Mouse (Mus musculus) left cerebral cortex, postnatal 25 days (tissue): Measurements from ENCODE around the gene Tril. TPM values are rescaled to one million over a fixed set of nuclear protein-coding genes. Genes with fewer than 3 reads are reported as not detected.

Experiments
- DNase-seq, 2 experiments: peaks; one replicate each; pipeline ENCODE4 v3.0.0; 2022; ENCODE audit warnings: low spot score in 2 of 2, mixed read lengths in 1 of 2
- intact Hi-C: fragments of 180-260 bp; cut with DNase I; formaldehyde crosslinking; loops from one replicate; pipeline ENCODE4 v1.15.1; 2025
- total RNA-seq, 2 experiments: library from RNA; stranded (reverse); gene quantifications; 2 replicates each; pipeline ENCODE4 v1.2.3; 2021

Gene Tril
- total RNA-seq, 2 experiments from 2014 or later, result 32.1 to 34.4 TPM

- DNase-seq, result no peak
- intact Hi-C loops, result no loop called here
Measured at GRCm38 (mm10) chr6:53808801-53809200, 11.8 kb downstream of the Tril start.

DNA sequence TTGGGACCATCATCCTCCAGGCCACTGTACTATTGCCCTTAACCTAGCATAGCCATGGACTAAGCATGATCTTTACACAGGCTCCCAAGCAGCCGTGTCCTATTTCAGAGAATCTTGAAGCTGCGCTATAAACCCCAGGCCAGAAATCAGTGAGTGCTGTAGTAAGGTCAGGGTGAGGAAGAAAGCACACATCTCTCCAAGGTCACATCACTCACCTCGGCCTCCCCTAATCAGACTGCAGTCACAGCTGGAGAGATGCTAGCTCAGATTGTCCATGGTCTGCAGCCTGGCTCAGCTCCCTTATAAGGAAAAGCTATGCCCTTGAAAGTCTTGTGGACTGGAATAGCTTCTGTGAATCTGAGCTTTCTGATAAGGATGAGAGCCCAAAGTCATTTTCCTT is 13.4 kb downstream of the Tril start:
- intact Hi-C loops, result no loop called here
- DNase-seq, result no peak

GRCm38 (mm10) chr6:53806591-53807023 is 14.0 kb downstream of the Tril start:
- no peak for DNase-seq
- intact Hi-C loops, result no loop called here

GRCm38 (mm10) chr6:53806021-53806420 is 14.6 kb downstream of the Tril start:
- no peak for DNase-seq
- intact Hi-C loops, result no loop called here

DNA sequence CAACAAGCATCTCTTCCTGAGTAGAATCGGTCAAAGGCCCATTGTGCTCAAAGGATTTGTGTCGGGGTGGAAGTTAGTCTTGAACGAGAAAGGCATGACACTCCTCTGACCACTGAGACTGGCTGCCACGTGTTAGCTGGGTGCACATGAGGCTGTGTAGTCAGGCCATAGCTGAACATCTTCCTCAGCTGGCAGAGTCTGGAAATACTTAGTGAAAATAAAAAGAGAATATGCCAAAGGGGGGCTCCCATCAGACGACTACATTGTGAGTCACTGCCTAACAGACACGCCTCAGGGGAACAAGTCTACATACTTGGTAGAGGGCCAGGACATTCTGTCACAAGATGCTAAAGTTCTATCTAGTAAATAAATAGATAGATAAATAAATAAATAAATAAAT is 16.5 kb downstream of the Tril start:
- no peak for DNase-seq
- intact Hi-C loops, result no loop called here

DNA sequence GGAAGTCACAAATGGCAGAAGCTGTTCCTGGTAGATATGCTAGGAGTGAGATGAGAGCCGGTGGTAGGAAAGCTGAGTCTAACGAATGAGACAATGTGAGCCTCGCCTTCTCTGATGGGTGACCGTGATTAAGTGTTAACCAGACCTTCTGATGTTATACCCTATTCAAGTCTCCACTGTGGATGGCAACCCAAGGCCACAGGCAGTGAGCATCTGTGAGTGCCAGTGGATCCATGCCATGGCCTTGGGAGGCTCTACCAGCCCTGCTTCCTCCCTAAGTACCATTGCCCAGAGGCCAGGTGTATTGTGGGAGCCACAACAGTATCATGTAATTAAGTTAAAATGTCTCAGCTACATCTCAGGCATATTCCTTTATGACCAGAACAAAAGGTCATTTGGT is 17.1 kb downstream of the Tril start:
- no peak for DNase-seq
- intact Hi-C loops, result no loop called here

DNA sequence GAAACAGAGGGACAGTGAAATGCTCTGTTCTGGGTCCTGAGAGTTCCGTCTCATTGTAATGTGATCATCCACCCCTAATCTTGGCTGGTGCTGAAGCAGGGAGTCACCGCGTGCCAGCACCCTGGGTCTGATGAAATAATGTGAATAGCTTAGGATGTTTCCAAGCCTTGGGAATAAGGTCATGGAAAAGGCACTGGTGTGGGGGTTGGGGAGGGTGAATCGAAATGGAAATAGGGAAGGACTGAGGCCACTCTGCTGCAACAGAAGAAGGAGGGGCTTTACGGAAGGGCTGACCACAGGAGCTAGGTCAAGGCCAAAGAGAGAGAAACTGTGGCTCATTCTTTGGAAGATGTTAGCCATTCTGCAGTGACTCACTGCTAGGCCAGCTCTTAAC is 18.7 kb downstream of the Tril start:
- DNase-seq, result peak in 1 of 2 experiments; percentile 50
- intact Hi-C loops, result no loop called here

- DNase-seq, result peak in 1 of 2 experiments; percentile 55
- intact Hi-C loops, result no loop called here
Measured at GRCm38 (mm10) chr6:53801269-53801892, 19.2 kb downstream of the Tril start.

DNA sequence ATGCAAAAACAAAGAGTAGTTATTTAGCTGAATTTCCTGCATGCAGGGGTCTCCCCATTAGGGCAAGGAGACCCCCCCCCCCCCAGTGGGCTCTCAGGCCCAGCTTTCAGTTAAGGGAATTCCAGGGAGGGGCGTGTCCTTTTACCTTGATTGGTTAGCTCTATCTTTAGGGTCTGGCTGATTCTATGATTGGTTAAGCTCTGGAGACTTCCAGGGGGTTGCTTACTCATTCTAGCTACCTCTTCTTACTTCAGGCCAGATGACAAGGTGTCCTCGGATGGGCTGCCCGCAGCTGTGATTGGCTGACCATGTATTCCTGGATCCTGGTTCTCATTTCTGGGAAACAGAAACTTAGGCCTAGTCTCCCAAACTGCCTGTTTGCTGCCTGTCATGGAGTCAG is 21.8 kb downstream of the Tril start:
- intact Hi-C loops, result loop anchor here (5.0 kb wide), 2 partner anchors 158 to 428 kb away; no protein-coding TSS in a partner anchor
- no peak for DNase-seq

- no peak for DNase-seq
- intact Hi-C loops, result loop anchor here (5.0 kb wide), 2 partner anchors 160 to 430 kb away; no protein-coding TSS in a partner anchor
Measured at GRCm38 (mm10) chr6:53796835-53797234, 23.8 kb downstream of the Tril start.

DNA sequence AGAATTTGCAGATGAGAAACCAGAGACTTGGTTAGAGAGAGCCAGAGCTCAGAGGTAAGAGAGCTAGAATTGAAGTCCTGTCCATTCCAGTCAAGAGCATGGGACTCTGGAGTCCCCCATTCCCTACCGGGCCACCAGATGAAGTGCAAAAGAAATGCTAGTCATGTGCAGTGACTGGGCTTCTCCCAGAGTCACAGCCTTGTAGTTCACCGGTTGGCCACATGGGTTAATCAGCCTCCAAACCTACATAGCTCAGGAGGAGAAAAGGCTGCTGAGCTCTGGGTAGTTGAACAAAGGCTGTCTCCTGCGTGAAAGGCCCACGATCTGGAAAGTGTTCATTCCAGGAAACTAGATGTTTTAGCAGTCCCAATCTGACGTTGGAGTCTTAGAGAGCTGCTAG is 24.8 kb downstream of the Tril start:
- no peak for DNase-seq
- intact Hi-C loops, result loop anchor here (5.0 kb wide), 2 partner anchors 162 to 432 kb away; no protein-coding TSS in a partner anchor

DNA sequence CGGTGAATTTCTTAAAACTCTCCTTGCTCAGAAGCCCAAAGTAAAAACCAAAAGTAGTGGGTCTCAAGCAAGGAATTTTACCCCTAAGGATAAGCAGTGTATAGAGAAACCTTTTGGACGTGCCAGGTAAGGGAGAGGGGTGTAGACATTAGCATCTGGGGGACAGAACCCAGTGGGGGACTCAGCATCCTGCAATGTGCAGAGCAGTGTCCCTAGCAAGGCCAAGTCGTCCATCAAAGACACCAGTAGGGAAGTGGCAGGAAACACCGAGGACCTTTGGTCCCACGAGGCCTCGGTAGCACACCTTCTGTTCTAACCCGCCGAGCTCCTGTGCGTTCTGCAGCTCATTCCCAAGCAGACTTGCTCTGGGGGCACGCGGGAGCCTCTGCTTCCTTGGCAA is 25.6 kb downstream of the Tril start:
- no peak for DNase-seq
- intact Hi-C loops, result loop anchor here (5.0 kb wide), 2 partner anchors 162 to 432 kb away; no protein-coding TSS in a partner anchor

DNA sequence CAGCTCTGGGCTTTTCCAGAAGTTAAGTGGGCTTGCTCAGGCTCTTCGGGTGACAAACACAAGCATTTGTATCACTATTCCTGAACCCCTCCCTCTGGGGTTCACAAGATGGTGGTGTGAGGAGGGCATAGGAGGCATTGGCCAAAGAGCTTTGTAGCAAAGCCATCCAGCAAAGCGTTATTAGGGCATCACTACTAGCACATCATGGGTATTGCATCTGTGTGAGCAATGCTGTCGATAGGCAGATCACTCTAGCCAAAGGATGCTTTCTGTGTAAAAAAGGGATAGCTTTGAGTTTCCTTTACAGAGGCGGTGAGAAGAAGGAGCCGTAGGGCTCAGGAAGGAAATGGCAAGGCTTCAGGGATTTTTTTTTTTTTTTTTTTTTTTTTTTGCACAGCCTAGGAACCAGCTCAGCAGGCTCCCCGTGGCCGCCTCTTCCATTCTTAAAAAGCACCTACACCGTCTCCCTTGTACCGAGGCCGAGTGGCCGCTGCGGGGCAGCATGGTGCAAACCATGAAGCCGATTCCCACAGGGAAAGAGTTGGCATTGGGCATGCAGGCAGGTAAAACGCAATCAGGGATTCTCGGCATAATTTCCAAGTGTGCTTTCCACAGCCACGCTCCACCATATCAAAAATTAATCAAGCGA is 26.2 kb downstream of the Tril start:
- intact Hi-C loops, result no loop called here
- peak; percentile 85 to 93 for DNase-seq

DNA sequence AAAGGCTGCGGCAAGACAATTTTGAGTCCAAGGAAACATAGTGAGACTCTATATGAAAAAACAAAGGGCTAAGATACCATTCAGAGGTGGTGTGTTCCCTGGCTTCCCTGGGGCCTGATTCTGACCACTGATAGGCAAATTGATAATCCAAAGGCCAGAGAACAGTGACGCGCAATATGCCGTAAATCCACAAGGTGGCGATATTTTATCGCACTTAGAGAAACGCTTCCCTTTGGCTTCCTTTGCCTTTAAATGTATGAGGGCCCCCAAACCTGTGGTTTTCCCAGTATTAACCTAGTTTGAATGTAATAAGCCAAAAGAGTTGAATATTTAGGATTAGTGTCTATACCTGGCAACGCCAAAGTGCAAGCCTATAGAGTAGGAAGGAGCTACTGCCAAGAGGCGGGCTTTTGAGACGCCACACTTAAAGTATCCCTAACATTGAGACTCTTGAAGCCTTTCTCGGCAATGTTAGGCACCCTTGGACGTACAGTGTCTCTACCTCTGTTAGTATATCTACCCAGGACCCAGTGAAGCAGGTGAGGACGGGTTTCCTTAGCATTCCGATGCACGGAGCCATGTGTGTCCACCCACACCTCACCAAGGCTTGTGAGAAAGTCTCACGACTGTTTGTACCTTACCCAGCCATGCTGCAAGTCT is 37.6 kb downstream of the Tril start:
- intact Hi-C loops, result loop anchor here (5.0 kb wide), 4 partner anchors 174 to 584 kb away; no protein-coding TSS in a partner anchor
- DNase-seq, result peak; percentile 59 to 69

- DNase-seq, result no peak
- intact Hi-C loops, result loop anchor here (5.0 kb wide), 4 partner anchors 175 to 585 kb away; no protein-coding TSS in a partner anchor
Measured at GRCm38 (mm10) chr6:53782273-53782672, 38.4 kb downstream of the Tril start.

DNA sequence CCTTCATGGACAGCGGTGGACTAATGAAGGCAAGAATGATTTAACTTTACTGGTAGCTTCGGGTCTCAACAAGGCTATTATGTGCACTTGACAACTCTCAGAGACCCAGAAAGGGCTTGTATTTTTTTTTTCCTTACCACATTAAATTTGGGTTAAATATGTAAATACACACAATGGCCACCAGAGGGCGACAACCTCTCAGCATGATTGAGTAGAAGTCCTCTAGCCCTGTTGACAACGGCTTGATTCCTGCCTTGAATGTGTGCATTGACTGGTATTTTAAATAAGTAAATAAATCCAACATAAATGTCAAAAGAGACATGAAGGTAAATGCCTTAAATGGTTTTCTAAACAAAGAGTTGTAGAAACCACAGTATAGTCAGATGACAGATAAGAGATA is 39.5 kb downstream of the Tril start:
- intact Hi-C loops, result loop anchor here (5.0 kb wide), 4 partner anchors 176 to 586 kb away; no protein-coding TSS in a partner anchor
- peak in 1 of 2 experiments; percentile 54 for DNase-seq

GRCm38 (mm10) chr6:53780008-53780407 is 40.6 kb downstream of the Tril start:
- no peak for DNase-seq
- intact Hi-C loops, result loop anchor here (5.0 kb wide), 4 partner anchors 177 to 587 kb away; no protein-coding TSS in a partner anchor

- DNase-seq, result no peak
- intact Hi-C loops, result no loop called here
Measured at GRCm38 (mm10) chr6:53779526-53779925, 41.1 kb downstream of the Tril start.

DNA sequence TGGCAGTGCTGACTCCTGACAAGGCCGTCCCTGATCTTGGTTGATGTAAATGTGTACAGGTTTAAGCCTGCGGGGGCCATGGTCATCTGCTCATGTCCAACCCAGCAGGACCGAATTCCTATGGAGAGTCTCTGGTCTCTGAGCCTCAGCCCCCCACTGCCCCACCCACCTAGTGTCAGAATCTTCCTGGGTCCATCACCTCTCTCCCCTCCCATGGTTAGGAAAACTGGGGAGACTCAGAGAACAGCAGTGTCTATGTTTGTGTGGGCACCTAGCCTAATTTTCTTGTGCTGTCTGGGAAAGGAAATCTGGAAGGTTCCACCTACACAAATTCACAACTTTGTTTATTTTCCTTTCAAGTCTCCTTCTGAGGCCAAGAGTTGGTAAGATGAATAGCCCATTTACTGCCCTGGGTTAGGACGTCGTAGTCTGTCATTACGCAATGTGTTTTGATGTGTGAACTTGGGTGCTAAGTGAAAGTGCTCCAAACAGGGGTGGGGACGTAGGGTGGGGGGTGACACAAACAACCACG is 42.1 kb downstream of the Tril start:
- intact Hi-C loops, result no loop called here
- no peak for DNase-seq

DNA sequence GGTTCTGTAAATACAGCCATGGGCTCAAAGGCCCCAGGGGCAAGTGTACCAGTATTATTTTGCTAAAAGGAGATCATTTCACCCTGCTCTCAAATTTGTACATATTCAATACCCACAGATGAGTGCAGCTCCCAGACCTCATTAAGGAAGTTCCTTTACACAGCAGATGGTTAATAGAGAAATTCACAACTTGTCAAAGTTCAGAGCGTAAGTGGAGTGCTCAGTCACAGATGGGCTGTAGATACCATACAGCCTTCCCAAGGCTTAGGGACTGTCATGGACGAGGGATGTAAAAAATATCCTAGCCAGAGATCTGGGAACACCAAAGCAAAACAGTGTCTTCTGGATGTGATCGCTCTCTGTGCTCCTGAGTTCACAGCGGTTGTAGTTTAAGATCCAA is 52.4 kb downstream of the Tril start:
- intact Hi-C loops, result no loop called here
- DNase-seq, result no peak
